Mouse (Mus musculus): ENCODE results near the gene Ccl1.

Gene Ccl1

GRCm38 (mm10) chr11:82205221-82205620, 100.3 kb downstream of the Ccl1 start:
- no peak for DNase-seq (ENCODE audit: low spot score)

GRCm38 (mm10) chr11:82203706-82204105, 101.8 kb downstream of the Ccl1 start:
- no peak for DNase-seq (ENCODE audit: low spot score)

GRCm38 (mm10) chr11:82197774-82198173, 107.7 kb downstream of the Ccl1 start:
- no peak for DNase-seq (ENCODE audit: low spot score)

GRCm38 (mm10) chr11:82194980-82195379, 110.5 kb downstream of the Ccl1 start:
- no peak for DNase-seq (ENCODE audit: low spot score)

- DNase-seq (ENCODE audit: low spot score): no peak
Observed at GRCm38 (mm10) chr11:82193826-82194225, 111.7 kb downstream of the Ccl1 start.

- DNase-seq (ENCODE audit: low spot score): no peak
Observed at GRCm38 (mm10) chr11:82189782-82190563, 115.5 kb downstream of the Ccl1 start.

GRCm38 (mm10) chr11:82185684-82186083, 119.8 kb downstream of the Ccl1 start:
- DNase-seq (ENCODE audit: low spot score): no peak

- no peak for DNase-seq (ENCODE audit: low spot score)
Observed at GRCm38 (mm10) chr11:82183281-82183935, 122.1 kb downstream of the Ccl1 start.

- DNase-seq (ENCODE audit: low spot score): no peak
Observed at GRCm38 (mm10) chr11:82182401-82182800, 123.1 kb downstream of the Ccl1 start.

GRCm38 (mm10) chr11:82181331-82181730, 124.2 kb downstream of the Ccl1 start:
- DNase-seq (ENCODE audit: low spot score): no peak

- DNase-seq (ENCODE audit: low spot score): no peak
Observed at GRCm38 (mm10) chr11:82178161-82178560, 127.3 kb downstream of the Ccl1 start.

GRCm38 (mm10) chr11:82177711-82178110, 127.8 kb downstream of the Ccl1 start:
- no peak for DNase-seq (ENCODE audit: low spot score)

- peak; percentile 29 for DNase-seq (ENCODE audit: low spot score)
Observed at GRCm38 (mm10) chr11:82174794-82175193, 130.7 kb downstream of the Ccl1 start.

- DNase-seq (ENCODE audit: low spot score): no peak
Observed at GRCm38 (mm10) chr11:82173491-82173890, 132.0 kb downstream of the Ccl1 start.

GRCm38 (mm10) chr11:82171316-82172071, 134.0 kb downstream of the Ccl1 start:
- no peak for DNase-seq (ENCODE audit: low spot score)

GRCm38 (mm10) chr11:82169456-82169855, 136.0 kb downstream of the Ccl1 start:
- DNase-seq (ENCODE audit: low spot score): no peak

- DNase-seq (ENCODE audit: low spot score): no peak
Observed at GRCm38 (mm10) chr11:82168308-82168707, 137.2 kb downstream of the Ccl1 start.

- DNase-seq (ENCODE audit: low spot score): no peak
Observed at GRCm38 (mm10) chr11:82163285-82163684, 142.2 kb downstream of the Ccl1 start.

GRCm38 (mm10) chr11:82159126-82159525, 146.4 kb downstream of the Ccl1 start:
- no peak for DNase-seq (ENCODE audit: low spot score)

GRCm38 (mm10) chr11:82139492-82140094, 165.9 kb downstream of the Ccl1 start:
- DNase-seq (ENCODE audit: low spot score): no peak

GRCm38 (mm10) chr11:82136196-82136595, 169.3 kb downstream of the Ccl1 start:
- no peak for DNase-seq (ENCODE audit: low spot score)

GRCm38 (mm10) chr11:82132977-82133376, 172.5 kb downstream of the Ccl1 start:
- no peak for DNase-seq (ENCODE audit: low spot score)

All from ovary, postnatal 10 days (tissue).